Mouse (Mus musculus): ENCODE results near the gene Rnf113a1. TPM values are rescaled to one million over a fixed set of nuclear protein-coding genes. Genes with fewer than 3 reads are reported as not detected.
"Not testable (repeated sequence)": the region's sequence is repeated elsewhere in the genome, so short reads cannot be mapped to it uniquely, and the experiment has no call there.

Gene Rnf113a1
- total RNA-seq (2021): 1 to 10 TPM; 2.9 to 4.1 TPM

DNA sequence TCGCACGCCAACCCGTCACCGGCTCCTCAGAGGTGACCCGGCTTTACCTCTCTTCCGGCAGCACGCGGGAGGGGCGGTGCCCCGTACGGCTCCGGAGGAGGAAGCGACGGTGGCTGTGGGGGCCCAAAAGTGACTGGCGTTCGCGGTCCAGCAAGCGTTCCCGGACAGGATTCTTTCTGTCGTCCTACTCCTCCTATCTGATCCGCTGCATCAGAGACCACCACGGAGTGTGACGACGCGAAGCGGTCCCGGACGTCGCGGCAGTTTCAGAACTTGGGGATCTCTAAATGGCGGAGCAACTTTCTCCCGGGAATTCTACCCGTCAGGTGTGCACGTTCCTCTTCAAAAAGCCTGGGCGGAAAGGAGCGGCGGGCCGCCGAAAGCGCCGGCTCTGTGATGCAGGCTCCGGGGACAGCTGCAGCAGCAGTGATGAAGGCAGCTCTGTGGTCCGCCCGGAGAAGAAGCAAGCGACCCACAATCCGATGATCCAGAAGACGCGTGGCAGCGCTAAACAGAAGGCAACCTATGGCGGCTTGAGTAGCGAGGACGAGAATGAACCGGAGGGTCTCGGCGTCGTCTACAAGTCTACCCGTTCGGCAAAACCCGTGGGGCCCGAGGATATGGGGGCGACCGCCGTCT lies at the start of gene Rnf113a1, which contains the start of gene Ndufa1:
TSS of gene Rnf113a1 (plus strand) at position 141 of the 639 bp plus-strand sequence.
TSS of gene Ndufa1 (minus strand) at position 59 of the 639 bp plus-strand sequence.
- peak; percentile 85 for DNase-seq
- intact Hi-C loops (cut with DNase I): no loop called here

DNA sequence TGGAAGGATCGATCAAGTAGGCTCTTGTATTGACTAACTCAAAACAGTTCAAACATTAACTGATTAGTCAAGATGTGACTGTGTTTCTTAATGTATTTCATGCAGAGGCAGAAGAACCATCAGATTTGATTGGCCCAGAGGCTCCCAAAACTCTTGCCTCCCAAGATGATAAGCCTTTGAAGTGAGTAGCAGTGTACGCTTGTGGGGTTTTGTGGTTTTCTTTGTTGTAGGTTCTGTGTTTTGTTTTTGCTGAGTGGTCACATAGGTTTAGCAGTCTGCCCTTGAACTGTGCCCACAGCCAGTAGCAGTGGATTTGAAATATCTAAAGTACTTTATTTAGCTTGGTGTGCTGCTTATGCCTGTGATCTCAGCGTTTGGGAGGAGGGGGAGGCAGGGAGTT lies 49.3 kb upstream of the Rnf113a1 start:
- intact Hi-C loops (cut with DNase I): no loop called here
- no peak for DNase-seq

DNA sequence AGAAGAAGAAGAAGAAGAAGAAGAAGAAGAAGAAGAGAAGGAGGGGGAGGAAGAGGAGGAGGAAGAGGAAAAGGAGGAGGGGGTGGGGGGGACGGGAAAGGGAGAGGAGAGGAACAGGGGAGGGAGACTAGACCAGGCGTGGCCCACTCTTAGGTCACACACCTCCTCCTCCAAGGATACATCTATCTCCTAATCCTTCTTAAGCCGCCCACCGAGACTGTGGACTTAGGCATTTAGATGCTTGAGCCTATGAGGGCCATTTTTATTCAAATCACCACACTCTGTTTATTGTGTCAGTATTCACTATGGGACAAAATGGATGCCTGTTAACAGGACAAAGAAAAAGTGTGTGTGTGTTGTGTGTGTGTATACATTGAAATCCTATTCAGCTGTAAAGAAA lies 46.5 kb upstream of the Rnf113a1 start:
- DNase-seq; intact Hi-C loops (cut with DNase I): not testable (repeated sequence)

DNA sequence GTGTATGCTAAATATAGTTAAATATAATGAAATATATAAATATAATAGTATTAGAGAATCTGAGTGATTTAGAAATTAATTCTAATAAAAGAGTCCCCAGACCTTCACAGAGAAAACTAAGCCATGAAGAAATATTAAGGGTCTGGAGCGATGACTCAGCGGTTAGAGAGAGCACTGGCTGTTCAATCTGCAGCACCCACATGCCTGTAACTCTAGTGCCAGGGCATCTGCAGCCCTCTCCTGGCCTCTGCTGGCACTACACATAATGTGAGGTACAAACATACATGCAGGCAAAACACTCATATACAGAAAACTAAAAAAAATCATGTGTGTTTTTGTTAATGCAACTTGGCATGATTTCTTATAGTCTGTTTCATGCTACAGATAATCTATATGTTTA lies 46.1 kb upstream of the Rnf113a1 start:
- intact Hi-C loops (cut with DNase I): no loop called here
- DNase-seq: peak in 1 of 2 experiments; percentile 16

DNA sequence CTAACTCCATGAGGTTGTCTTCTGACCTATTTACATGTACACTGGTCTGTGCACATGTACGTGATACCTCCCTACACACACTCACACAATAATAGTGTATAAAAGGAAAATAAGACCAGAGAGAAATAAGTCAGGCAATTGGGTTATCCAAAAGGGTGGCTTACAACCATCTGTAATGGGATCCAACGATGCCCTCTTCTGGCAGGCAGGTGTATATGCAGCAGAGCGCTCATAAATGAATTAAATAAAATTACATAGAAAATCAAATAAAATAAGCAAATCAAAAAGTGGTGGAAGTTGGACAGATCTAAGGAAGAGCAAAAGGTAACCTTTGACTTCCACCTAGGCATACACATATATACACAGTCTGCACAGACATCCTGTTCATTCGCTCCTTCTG lies 33.2 kb upstream of the Rnf113a1 start:
- intact Hi-C loops (cut with DNase I): loop anchor here (5.0 kb wide), 1 partner anchor 56 kb away; no protein-coding TSS in a partner anchor

DNA sequence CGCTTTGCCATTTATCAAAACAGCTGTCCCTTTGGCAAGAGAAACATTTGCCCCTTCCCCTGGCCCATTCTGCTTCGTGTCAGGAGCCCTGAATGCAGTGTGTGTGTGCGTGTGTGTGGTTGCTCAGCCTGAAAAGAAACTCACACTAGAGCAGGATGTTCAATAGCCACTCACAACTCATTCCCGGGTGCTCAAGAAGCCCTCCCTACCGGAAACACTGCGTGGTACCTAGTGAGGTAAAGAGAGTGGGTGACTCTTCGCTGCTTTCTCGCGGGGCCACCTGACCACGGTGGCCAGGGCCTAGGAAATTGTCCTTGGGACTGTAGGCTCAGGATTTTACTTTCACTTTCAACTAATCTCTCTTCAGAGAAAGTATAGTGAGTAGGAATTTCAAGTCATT lies 29.9 kb upstream of the Rnf113a1 start:
- intact Hi-C loops (cut with DNase I): no loop called here
- no peak for DNase-seq

More for the DNA sequence above, 33.2 kb upstream of the Rnf113a1 start:
- DNase-seq: peak in 1 of 2 experiments; percentile 6

DNA sequence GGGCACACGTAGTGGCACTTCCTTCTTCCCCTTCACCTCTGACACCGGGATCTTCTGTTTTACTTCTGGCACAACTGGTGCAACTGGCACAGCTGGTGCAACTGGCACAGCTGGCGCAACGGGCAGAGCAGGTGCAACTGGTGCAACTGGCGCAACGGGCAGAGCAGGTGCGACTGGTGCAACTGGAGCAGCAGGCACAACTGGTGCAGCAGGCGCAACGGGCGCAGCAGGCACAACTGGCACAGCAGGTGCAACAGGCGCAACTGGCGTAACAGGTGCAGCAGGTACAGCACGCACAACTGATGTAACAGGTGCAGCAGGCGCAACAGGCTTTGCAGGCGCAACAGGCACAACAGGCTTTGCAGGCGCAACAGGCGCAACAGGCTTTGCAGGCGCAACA lies 27.9 kb upstream of the Rnf113a1 start:
- intact Hi-C loops (cut with DNase I): no loop called here
- no peak for DNase-seq

DNA sequence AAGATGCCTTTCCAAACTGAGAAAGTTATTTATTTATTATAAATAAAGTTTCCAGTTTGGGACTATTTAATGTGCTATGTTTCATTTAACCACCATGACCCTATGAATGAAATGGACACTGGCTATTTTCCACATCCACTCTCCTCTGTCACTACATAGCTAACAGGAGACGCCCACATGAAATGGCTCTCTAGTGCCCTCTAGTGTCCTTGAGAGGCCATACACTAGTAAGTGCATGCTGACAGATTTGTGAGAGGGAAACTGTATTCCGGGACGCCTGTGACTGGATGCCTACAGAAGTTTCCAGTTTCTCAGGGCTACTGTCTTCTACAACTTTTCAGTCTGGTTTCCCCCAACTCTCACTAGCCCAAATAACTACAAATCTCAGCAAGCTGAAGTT lies 24.0 kb upstream of the Rnf113a1 start:
- intact Hi-C loops (cut with DNase I): no loop called here
- DNase-seq: peak; percentile 45 to 62

DNA sequence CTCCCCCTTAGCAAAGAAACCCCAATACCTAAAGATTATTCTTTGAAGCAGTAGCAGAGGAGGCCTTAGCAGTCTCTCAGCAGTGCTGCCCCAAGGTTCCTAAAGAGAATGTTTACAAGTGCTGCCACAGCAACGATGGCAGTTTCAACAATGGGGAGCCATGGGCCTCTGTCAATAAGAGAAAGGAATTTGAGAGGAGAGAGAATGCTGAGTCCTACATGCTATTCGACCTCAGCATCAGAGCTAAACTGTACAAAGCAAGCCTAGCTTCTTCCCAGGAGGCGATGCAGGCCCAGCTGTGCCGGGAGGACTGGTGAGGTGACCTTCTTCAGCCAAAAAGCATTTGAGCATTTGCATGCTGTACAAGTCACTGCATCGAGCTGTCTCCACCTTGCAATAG lies 22.3 kb upstream of the Rnf113a1 start, which contains the start of gene Akap14:
TSS of gene Akap14 (minus strand) at position 101 of the 400 bp plus-strand sequence.
- DNase-seq: no peak
- intact Hi-C loops (cut with DNase I): no loop called here

DNA sequence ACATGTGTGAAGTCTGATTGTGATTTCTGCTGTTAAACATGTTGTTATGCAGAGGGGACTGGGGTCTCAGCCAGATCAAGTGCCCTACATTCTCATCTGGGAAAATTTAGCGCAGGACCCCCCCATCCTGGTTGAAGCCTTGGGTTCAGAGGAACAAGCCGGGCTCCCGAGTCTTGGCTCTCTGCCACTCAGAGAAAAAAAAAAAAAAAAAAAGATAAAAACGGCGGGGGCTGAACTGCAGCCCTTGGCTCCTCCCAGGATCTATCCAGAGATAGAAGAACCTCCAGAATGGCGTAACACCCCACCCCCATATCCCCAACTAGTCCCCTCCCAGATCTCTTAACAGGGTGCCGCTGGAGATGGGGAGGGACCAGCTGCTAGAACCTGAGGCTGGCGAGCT lies 6.6 kb upstream of the Rnf113a1 start:
- DNase-seq; intact Hi-C loops (cut with DNase I): not testable (repeated sequence)

DNA sequence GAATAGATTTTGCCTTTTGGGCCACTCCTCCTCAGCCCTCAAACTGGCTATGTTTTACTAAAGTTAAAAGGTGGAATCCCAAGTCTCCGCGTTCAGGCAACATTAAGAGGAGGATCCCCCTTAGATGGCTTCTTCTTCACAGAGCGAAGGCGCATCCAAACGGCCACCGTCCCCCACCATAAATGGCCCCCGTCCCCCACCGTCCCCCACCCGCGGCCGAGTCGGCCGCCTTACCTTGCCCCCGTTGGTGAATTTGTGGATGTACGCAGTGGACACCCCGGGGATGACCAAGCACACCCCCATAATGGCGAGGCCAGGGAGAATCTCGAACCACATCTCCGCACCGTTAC lies 315 bp upstream of the Rnf113a1 start:
- peak in 1 of 2 experiments; percentile 1 for DNase-seq
- intact Hi-C loops (cut with DNase I): no loop called here

DNA sequence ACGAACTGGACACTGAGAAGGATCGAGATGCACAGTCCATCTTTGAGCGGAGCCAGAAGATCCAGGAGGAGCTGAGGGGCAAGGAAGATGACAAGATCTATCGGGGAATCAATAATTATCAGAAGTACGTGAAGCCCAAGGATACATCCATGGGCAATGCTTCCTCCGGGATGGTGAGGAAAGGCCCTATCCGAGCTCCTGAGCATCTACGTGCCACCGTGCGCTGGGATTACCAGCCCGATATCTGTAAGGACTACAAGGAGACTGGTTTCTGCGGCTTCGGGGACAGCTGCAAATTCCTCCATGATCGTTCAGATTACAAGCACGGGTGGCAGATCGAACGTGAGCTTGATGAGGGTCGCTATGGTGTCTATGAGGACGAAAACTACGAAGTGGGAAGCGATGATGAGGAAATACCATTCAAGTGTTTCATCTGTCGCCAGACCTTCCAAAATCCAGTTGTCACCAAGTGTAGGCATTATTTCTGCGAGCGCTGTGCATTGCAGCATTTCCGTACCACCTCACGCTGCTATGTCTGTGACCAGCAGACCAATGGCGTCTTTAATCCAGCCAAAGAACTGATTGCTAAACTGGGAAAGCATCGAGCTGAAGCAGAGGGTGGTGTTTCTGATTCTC lies 817 bp downstream of the Rnf113a1 start:
- intact Hi-C loops (cut with DNase I): no loop called here
- DNase-seq: peak in 1 of 2 experiments; percentile 4

DNA sequence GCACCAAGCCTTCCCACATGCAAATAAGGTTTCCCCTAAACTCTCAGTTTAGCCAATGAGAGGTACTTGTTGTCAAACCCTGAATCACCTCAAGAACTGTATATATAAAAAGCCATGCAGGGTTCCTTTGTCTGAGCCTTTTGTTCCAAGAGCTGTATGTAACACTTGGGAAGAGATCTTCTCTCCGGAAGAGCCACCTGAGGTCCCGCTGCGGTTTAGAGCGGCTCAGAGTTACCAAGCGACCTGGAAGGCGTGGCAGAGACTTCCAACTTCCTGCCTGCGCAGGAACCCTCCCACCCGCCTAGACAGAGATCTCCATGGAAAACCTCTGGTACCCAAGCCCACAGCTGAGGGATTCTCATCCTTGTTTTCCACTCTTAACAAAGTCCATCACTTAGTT lies 7.6 kb downstream of the Rnf113a1 start:
- no peak for DNase-seq
- intact Hi-C loops (cut with DNase I): no loop called here

DNA sequence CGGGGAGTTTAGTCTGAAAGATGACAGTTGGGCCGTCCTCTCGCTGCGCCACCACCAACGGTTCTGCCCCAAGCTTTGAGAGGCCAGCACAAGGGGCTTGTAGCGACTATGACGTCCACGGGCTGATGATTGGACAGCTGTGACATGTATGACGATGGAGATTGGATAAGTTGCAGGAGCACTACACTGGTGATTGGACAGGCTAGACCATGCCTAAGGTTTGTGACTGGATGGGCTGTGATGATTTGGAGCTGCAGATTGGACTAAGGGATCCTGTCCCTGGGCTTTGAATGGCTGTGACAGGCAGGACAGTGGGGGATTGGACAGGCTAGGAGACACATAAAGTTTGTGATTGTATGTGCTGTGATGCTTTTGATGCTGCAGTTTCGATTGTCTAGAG lies 19.9 kb downstream of the Rnf113a1 start, which contains the start of gene Gm9:
TSS of gene Gm9 (minus strand) at position 101 of the 400 bp plus-strand sequence.
- intact Hi-C loops (cut with DNase I): no loop called here
- no peak for DNase-seq

DNA sequence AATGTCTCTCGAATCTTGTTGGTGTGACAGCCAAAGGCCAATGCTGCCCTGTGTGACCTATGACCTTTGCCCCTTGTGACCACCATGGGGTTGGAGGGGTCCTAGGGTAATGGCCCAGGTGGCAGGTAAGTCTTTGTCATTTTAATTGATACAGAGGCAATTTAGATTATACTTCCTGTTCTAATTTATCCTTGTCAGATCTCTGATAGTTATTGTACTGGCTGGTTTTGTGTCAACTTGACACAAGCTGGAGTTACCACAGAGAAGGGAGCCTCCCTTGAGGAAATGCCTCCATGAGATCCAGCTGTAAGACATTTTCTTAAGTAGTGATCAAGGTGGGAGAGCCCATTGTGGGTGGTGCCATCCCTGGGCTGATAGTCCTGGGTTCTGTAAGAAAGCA lies 31.1 kb downstream of the Rnf113a1 start, which contains the start of gene Rhox1:
TSS of gene Rhox1 (minus strand) at position 101 of the 400 bp plus-strand sequence.
- intact Hi-C loops (cut with DNase I); DNase-seq: not testable (repeated sequence)

Other genes starting within 250 kb of the Rnf113a1 start
- 10 to 100 TPM; 23.2 to 25.0 TPM for gene Sept6, start 199.5 kb upstream of the Rnf113a1 start, total RNA-seq (2021)
- gene Sowahd, start 142.4 kb upstream of the Rnf113a1 start, total RNA-seq (2021): not detected
- gene Rpl39, start 105.8 kb upstream of the Rnf113a1 start, total RNA-seq (2021): 100 to 1,000 TPM; 487 to 510 TPM
- 1 to 10 TPM; 8.2 to 9.1 TPM for gene Upf3b, start 80.9 kb upstream of the Rnf113a1 start, total RNA-seq (2021)
- 10 to 100 TPM; 10.7 to 12.2 TPM for gene Nkap, start 64.5 kb upstream of the Rnf113a1 start, total RNA-seq (2021)
- gene Akap14, start 22.4 kb upstream of the Rnf113a1 start, total RNA-seq (2021): not detected
- gene Ndufa1, start 82 bp upstream of the Rnf113a1 start, total RNA-seq (2021): 100 to 1,000 TPM; 829 to 849 TPM
- gene Gm9, start 19.8 kb downstream of the Rnf113a1 start, total RNA-seq (2021): not detected
- gene Rhox1, start 31.0 kb downstream of the Rnf113a1 start, total RNA-seq (2021): not detected
- not detected for gene Rhox2a, start 53.7 kb downstream of the Rnf113a1 start, total RNA-seq (2021)
- gene Rhox3a, start 58.7 kb downstream of the Rnf113a1 start, total RNA-seq (2021): not detected
- not detected for gene Rhox4a, start 74.1 kb downstream of the Rnf113a1 start, total RNA-seq (2021)
- gene Rhox3a2, start 188.8 kb downstream of the Rnf113a1 start, total RNA-seq (2021): not detected
- gene Rhox4a2, start 199.6 kb downstream of the Rnf113a1 start, total RNA-seq (2021): not detected
- gene Rhox2b, start 220.8 kb downstream of the Rnf113a1 start, total RNA-seq (2021): not detected
- gene Rhox4b, start 241.2 kb downstream of the Rnf113a1 start, total RNA-seq (2021): not detected